Mouse (Mus musculus) left cerebral cortex, adult 11 months (tissue): Measurements from ENCODE around the gene Zfp462.
"Not testable (repeated sequence)": the region's sequence is repeated elsewhere in the genome, so short reads cannot be mapped to it uniquely, and the experiment has no call there.

Source experiments
- DNase-seq: peaks from one replicate; pipeline ENCODE4 v3.0.0; 2022; ENCODE audit warnings: low spot score

Zfp462 gene

GRCm38 (mm10) chr4:54950866-54951265 is 6.0 kb downstream of the Zfp462 start:
- no peak for DNase-seq

DNA sequence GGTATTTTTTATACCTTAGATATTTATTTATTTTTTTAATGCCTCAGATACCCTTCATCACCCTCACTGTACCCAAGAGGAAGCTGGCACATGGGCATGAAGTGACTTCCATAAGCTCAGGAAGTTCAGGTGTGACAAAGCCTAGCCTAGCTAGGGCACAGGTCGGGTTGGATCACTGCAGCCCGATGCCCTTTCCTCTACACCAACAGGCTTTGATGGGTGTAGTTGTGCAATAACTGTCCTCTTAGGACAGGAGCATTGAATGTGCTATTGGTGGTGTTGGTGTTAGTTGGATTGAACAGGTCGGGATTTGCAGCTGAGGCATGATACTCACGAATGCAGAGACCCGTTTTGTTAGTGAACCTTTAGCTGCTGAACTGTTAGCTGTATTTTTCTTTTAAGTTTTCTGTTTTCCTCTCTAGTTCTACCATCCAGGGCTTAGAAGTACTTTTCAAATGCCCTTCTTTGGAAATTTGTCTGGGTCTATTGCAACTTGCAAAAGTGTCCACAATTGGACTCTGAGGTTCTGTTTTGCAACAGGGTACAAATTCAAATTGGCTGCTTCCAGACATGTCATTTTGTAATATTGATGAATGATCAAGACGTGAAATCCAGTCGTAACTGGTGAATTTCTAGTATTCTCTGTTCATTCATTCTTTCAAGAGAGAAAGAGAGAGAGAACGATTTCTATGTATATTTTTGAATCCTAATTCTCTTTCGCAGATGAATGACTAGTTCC is 9.0 kb downstream of the Zfp462 start:
- DNase-seq, result no peak

DNA sequence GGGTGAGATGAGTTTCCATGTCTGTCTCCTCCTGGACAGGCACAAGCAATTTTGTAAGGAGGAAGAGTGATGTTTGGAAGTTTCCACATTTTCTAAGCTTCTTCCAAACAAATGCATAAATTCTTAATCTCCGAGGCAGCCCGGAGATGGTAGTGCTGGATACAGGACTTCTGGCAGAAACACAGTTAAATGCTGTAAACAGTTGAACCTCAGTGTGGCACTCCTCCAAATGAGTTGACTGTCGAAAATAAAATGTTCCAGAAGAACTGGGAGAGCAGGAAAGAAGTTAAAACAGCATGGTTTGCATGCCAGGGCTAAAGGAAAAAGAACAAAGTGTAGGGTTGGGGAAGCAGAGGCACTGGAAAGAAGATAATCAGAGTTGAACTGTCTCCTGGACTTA is 9.6 kb downstream of the Zfp462 start:
- no peak for DNase-seq

DNA sequence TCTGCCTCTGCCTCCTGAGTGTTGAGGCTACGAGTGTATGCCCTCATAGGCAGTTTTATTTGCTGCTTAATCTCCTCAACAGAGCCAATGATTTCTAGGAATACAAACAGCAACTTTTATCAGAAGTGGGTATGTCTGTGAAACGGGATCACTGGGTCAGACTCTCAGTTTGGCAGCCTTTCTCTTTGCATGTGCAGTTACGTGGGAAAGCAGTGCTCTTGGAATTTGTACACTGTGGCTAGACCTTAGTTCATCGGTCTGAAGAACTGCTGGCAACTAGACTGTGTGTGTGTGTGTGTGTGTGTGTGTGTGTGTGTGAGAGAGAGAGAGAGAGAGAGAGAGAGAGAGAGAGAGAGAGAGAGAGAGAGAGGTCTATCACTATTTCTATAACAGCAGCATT is 15.9 kb downstream of the Zfp462 start:
- no peak for DNase-seq

DNA sequence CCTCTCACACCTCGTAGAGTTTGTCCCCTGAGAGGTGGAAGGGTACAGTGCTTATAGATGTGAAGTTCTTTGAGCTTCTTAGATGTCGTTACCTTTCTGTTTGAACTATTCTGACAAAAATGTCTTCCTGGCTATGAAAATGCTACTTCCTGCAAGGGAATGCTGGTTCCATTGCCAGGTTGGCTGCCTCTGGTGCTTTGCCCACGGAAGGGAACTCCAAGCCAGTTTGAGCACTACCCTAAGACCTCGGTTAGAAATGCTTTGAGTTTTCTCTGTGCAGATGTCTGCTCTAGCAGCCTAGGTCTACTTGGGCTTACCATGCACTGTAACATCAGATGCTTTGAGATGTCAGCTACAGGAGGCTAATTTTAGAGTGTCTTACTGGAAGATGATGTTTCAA is 17.3 kb downstream of the Zfp462 start:
- DNase-seq, result no peak

DNA sequence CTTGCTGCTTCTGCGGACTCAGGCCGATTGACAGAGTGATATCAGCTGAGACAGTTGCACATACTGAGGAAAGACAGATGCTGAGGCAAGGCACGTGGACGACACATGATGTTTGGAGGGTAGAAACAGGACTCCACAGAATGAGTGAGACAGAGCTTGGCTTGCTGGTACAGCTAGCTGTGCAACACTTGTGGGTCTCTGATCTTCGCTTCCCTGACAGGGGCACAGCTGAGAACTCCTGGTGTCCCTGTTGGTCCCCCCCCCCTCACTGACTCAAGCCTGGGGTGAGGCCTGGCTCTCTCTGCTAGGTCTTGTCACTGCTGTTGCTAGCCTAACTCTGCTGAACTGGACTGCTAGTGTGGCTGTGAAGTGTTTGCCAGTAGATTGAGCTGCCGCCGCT is 18.7 kb downstream of the Zfp462 start:
- no peak for DNase-seq

- no peak for DNase-seq
Measured at GRCm38 (mm10) chr4:54965169-54965695, 20.4 kb downstream of the Zfp462 start.

DNA sequence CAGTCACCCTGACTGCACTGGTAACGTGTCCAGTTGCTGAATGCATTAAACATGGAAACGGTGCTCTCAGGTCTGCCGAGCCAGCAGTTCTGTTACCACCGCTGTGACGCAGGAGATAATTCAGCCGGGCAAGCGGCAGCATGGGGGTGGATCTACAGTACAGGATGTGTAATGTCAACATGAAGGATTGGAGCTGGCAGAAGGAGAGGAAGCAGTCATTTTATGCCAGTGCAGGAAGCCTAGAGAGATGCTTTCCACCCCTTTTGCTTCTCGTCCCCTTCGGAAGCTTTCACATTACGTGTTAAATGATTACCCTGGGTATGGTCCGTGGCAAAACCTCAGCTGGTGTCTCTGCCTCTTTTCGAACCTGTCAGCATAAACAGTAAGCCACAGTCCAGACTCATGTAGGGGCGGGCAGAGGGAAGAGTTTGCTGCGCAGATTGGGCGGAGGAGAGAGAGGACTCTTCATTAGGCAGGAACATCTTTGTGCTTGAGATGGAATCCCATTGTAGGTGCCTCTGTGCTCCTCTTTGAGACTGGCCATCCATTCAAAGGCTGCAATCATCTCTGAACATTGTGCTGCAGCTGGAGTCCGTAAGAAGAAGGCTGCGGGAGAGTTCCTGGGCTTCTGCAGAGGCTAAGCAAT is 21.4 kb downstream of the Zfp462 start:
- peak; percentile 55 for DNase-seq

DNA sequence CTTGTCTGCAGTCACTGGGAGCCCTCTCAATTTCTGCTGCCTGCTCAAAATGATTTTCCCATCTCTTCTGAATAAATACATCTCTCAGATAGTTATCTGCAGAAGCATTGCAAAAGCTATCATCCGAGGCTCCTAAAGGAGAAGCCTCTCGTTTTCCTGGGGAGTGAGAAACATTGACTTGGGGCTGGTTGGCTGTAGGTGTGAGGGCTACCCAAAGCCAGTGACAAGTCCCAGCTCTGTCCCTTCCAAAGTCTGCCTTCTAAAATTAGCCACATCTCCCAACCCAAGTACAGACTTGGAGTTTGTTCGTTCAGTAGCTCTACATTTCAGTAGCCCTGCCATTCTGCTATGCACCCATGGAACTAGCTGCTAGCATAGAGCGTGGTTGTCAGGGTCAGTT is 22.3 kb downstream of the Zfp462 start:
- no peak for DNase-seq

- DNase-seq, result no peak
Measured at GRCm38 (mm10) chr4:54967721-54968120, 22.9 kb downstream of the Zfp462 start.

- no peak for DNase-seq
Measured at GRCm38 (mm10) chr4:54969671-54970295, 24.9 kb downstream of the Zfp462 start.

DNA sequence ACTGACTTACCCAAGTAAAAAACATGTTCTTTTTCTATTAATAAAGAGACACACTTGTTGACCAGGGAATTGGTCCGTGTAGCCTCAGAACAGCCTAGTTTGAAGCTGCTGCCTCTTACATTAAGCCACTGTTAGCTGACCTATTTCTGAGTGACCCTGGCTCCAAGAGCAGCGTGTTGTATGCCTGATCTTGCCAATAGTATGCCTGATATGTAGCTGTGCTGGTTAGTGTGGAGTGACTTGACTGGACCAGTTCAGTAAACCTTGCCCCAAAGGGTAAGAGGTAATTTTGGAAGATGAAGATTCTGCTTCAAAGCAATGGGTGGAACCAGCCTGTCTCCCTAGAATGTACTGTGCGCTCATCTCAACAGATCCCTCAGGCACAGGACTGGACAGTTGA is 26.5 kb downstream of the Zfp462 start:
- DNase-seq, result no peak

DNA sequence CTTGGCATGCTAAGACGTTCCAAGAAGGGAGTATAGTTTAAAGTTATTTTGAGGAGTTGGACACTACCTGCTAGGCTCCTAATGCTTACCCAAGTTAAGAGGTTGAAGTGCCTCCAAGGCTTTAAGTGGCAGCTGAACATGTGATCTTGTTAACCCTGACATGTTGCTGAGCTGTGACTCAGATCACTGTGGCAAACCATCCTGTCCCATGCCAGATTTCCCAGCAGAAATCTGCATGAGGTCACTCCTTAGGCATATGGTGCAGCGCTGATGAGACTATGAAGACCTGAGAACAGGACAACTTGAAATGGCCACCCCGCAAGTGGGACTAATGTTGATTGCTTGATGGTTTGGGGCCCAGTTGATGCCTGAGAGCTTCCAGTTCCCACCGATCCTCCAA is 27.2 kb downstream of the Zfp462 start:
- DNase-seq, result no peak

GRCm38 (mm10) chr4:54972827-54973560 is 28.1 kb downstream of the Zfp462 start:
- no peak for DNase-seq

DNA sequence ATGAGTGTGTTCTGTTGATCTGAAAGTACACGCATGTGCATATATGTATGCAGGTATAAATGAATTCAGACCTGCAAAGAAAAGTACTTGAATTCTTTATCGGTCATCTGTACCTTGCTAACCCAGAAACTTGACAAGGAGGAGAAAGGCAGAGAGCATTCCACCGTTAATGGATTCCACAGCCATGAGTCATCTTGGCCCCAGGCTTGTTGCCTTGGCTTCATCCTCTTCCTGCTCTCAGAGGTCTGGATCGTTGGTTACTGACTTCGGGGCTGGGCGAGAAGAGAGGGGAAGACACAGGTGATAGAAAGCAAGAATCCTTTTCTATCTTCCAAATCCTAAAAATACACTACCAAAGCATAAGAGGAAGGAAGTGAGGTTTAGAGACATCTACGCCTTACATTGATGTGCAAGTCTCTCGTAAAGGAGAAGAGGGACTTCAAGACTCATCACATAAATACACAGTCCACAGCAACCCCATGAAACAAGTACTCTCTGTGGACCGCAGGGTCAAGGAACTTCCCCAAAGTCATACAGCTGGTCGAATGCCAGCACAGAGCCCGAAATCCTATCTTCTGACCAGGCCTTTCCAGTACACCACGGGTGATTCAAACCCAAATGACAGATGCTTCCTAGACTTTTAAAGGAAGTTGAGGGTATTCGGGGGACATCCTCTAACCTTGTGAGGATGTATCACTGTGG is 35.1 kb downstream of the Zfp462 start:
- DNase-seq, result no peak

DNA sequence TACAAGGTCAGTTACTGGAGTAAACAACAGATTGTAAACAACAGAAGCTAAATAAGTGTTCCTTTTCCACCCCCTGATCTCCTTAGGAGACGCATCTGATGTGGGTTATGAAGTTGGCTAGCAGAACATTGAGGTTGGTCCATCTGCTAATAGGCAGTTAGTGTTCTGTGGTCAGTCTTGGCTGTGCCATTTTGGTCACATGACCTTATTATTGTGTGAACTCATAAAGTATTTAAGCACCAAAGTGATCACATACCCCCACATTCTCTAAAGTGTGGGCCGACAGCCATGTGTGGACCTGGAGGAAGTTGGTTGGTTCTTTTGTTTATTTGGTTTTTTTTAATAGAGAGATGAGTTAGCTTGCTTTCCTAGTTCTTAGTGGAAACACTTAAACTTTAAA is 39.7 kb downstream of the Zfp462 start:
- DNase-seq, result no peak

DNA sequence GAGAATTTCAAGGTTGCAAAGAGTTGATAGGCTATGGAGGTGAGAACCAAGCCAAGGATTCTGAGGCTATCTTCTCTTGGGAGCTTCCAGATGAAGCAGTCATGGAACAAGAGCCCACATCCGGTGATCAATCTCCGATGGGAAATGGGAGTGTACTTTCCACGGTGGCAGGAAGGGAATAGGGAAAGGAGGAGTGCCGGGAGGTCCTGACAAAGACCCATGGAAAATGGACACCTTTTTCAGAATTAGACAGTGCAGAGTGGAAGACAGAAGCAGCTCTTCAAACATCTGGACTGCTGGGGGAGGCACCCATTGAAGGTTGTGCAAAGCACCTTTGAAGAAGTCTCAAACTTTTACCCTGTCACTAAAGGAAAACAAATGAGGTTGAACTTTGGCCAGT is 41.8 kb downstream of the Zfp462 start:
- DNase-seq, result no peak

- DNase-seq, result no peak
Measured at GRCm38 (mm10) chr4:54987256-54987655, 42.4 kb downstream of the Zfp462 start.

- no peak for DNase-seq
Measured at GRCm38 (mm10) chr4:54987926-54988325, 43.1 kb downstream of the Zfp462 start.

- DNase-seq, result no peak
Measured at GRCm38 (mm10) chr4:54991973-54992372, 47.1 kb downstream of the Zfp462 start.

DNA sequence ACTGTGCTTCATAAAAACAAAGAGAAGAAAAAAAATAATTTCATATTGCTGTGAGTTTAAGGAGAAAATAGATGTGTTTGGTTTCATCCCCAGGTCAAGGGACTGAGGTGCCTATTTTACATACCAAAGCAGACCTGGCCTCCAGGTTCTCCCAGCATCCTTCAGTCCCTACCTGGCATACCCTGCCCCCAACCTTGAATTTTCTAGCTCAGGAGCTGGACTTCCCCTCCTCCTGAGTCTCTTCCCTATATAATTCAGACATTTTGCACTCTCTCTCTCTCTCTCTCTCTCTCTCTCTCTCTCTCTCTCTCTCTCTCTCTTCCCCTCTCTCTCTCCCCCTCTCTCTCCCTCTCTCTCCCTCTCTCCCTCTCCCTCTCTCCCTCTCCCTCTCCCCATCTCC is 48.2 kb downstream of the Zfp462 start:
- DNase-seq, result not testable (repeated sequence)

- no peak for DNase-seq
Measured at GRCm38 (mm10) chr4:54995258-54995657, 50.4 kb downstream of the Zfp462 start.
